Mouse (Mus musculus) hindbrain, embryonic 13.5 days (tissue): ENCODE measurements at regions not wholly inside any gene's neighbourhood (a gene's known extent, or its start where the extent isn't known, plus 50 kb on each side); places are given as distances from the start of the nearest gene placed in this dataset.

Experiments used
- ATAC-seq: fragments of 200-750 bp; cut with Nextera tagmentation; 2 replicates; pipeline ENCODE4 v1.8.0; 2017; ENCODE audit warnings: moderate TSS enrichment; ENCODE audit not compliant: low FRiP score
- H3K27ac ChIP-seq: fragments of 300-500 bp; sonication (generic); 2 replicates; pipeline ENCODE4 v1.5.1; 2015; ENCODE audit warnings: inconsistent platforms, mild to moderate bottlenecking, moderate library complexity
- H3K27me3 ChIP-seq: fragments of 300-500 bp; sonication (generic); 2 replicates; pipeline ENCODE4 v1.6.1; 2015; ENCODE audit warnings: mild to moderate bottlenecking, inconsistent platforms
- H3K36me3 ChIP-seq: fragments of 300-500 bp; sonication (generic); 2 replicates; pipeline ENCODE4 v1.6.1; 2015; ENCODE audit warnings: mild to moderate bottlenecking, inconsistent platforms
- H3K4me1 ChIP-seq: fragments of 300-500 bp; sonication (generic); replicated peaks from 2 replicates; pipeline ENCODE4 v1.6.1; 2015; ENCODE audit warnings: inconsistent platforms
- H3K4me2 ChIP-seq: fragments of 300-500 bp; sonication (generic); 2 replicates; pipeline ENCODE4 v1.6.1; 2015; ENCODE audit warnings: inconsistent platforms, mild to moderate bottlenecking, moderate library complexity
- H3K4me3 ChIP-seq: fragments of 300-500 bp; sonication (generic); 2 replicates; pipeline ENCODE4 v1.5.1; 2015; ENCODE audit warnings: mild to moderate bottlenecking, inconsistent platforms
- H3K9ac ChIP-seq: fragments of 300-500 bp; sonication (generic); 2 replicates; pipeline ENCODE4 v1.6.1; 2015; ENCODE audit warnings: mild to moderate bottlenecking, inconsistent platforms
- H3K9me3 ChIP-seq: fragments of 300-500 bp; sonication (generic); 2 replicates; pipeline ENCODE4 v1.6.1; 2016; ENCODE audit warnings: inconsistent platforms
- WGBS: fragments of 180-500 bp; shearing (Covaris S2); methylation state at CpG from one replicate; pipeline ENCODE4 v1.1.7; 2015; 5-methylcytosine and 5-hydroxymethylcytosine counted together

DNA sequence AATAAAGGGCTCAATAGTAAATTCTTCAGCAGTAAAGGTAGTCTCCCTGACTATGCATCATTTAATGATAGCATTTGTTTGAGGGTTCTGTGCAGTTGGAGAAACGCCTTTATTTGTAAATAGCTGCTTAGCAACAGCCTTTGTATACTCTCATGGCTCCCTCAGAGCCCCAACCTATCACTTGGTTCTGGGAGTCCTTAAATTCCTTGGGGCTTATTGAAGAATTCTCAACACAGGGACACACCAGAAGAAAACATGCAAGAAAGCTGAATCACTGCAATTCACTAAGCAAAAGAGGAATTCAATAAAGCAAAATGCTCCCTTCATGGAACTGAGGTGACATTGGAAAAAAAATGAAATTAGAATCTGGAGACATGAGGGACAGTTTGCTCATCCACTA is 135.8 kb downstream of the Mreg start:
- Histone ChIP-seq H3K27me3 (no peaks in the 10 kb centered on the region), H3K9ac (no peak overlapping the region), H3K4me3 (no peak overlapping the region), H3K9me3 (no peaks in the 10 kb centered on the region), H3K4me2 (no peak overlapping the region), H3K27ac (no peak overlapping the region), H3K36me3 (no peaks in the 10 kb centered on the region), H3K4me1 (no peaks in the 10 kb centered on the region; the same call in 1 of the 2 replicates)
- no peak for ATAC-seq
- 26% methylated on average over 1 of the region's 1 CpGs for WGBS

DNA sequence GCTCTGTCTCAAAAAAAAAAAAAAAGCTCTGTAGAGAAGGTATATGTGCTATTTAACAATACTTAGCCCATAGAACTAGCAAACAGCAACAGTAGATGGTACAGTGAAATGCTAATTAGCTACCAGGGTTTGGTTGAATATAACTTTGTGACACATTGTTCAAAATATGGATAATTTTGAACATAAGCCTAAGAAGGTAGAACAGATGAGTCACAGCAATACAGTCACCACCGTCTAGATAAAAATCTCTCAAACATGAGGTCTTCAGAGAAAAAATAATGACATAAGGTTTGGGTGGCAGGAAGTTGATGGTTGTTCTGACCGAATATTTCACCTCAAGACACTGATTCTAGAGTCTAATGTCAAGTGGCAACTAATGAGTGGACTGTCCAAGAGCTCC is 136.6 kb downstream of the Mreg start:
- 83% methylated on average over 2 of the region's 2 CpGs for WGBS
- H3K4me1 ChIP-seq = no peaks in the 10 kb centered on the region; the same call in 1 of the 2 replicates
- H3K36me3 ChIP-seq = no peaks in the 10 kb centered on the region
- no peaks in the 10 kb centered on the region for H3K9me3 ChIP-seq
- H3K4me3 ChIP-seq = no peak overlapping the region
- no peak overlapping the region for H3K4me2 ChIP-seq
- no peaks in the 10 kb centered on the region for H3K27me3 ChIP-seq
- ATAC-seq = no peak
- H3K27ac ChIP-seq = no peak overlapping the region
- no peak overlapping the region for H3K9ac ChIP-seq

DNA sequence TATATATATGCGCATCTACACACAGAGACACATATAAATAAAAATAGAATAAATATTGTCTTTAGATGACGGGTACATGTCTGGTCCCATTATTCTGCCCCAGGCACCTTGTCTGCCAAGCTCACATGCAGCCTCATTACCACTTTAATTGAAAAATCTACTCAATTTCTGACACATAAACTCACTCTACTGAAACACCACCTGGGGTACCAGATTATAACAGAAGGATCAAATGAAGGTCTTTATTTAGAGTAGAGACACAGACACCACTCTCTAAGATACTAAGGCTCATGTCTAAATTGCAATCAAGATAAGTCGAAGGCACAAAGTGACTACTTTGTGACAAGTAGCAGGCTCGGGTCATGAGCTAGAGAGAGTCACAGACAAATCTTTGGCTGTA is 138.9 kb downstream of the Mreg start:
- H3K9me3 ChIP-seq = no peaks in the 10 kb centered on the region
- ATAC-seq = no peak
- H3K4me1 ChIP-seq = peaks cover 4% of the 10 kb centered on the region; the same call in 1 of the 2 replicates
- H3K9ac ChIP-seq = no peak overlapping the region
- no peak overlapping the region for H3K4me3 ChIP-seq
- H3K4me2 ChIP-seq = no peak overlapping the region
- H3K27ac ChIP-seq = no peak overlapping the region
- H3K36me3 ChIP-seq = no peaks in the 10 kb centered on the region
- 71% methylated on average over 4 of the region's 4 CpGs for WGBS
- H3K27me3 ChIP-seq = no peaks in the 10 kb centered on the region

DNA sequence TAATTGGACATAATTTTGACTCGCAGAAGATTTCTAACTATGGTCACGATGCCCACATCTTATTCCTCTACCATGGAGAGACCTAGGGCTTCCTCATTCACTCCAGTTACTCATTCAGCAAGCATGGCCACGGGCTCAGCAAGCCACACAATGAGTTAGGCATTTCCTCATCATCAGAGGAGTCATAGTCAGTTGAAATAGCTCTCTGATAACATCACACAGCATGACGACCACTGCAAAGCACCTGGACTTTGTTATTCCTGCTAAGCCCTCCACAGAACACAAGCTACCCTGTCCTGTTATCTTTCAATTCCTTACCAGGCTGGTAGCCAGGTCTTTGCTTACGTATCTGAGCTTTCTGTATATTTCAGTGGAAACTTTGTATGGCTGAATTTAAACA is 141.6 kb downstream of the Mreg start:
- no peaks in the 10 kb centered on the region for H3K9me3 ChIP-seq
- H3K4me2 ChIP-seq = no peak overlapping the region
- no peak overlapping the region for H3K9ac ChIP-seq
- WGBS = 85% methylated on average over 5 of the region's 5 CpGs
- ATAC-seq = no peak
- no peaks in the 10 kb centered on the region for H3K36me3 ChIP-seq
- no peak overlapping the region for H3K27ac ChIP-seq
- H3K27me3 ChIP-seq = no peaks in the 10 kb centered on the region
- no peak overlapping the region for H3K4me3 ChIP-seq
- 0 out of 2 replicates have a peak, but pooled peaks cover 4% of the 10 kb centered on the region for H3K4me1 ChIP-seq

DNA sequence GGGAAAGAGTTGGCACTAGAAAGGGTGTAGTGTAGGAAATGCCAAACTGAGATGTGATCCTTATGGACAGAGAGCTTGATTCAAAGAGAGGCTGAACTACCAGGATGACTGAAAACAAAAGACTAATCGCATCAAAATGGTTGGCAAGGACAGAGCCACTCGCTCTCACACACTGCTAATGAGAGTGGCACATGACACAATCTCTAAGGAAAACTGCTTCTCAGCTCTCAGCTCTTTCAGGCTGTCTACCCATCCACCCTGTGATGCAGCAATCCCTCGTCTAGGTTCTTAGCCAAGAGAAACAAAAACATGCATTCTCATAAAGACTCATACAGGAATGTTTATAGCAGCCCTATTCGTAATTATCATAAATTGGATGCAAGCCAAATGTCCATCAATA is 143.1 kb downstream of the Mreg start:
- Histone ChIP-seq H3K4me2 (no peak overlapping the region), H3K36me3 (no peaks in the 10 kb centered on the region), H3K9me3 (no peaks in the 10 kb centered on the region), H3K27ac (no peak overlapping the region), H3K27me3 (no peaks in the 10 kb centered on the region), H3K4me3 (no peak overlapping the region), H3K4me1 (peaks cover 11% of the 10 kb centered on the region; the same call in 1 of the 2 replicates), H3K9ac (no peak overlapping the region)
- 0 out of 2 replicates have a peak, but pooled peaks have one; percentile 17 for ATAC-seq
- 66% methylated on average over 4 of the region's 4 CpGs for WGBS

DNA sequence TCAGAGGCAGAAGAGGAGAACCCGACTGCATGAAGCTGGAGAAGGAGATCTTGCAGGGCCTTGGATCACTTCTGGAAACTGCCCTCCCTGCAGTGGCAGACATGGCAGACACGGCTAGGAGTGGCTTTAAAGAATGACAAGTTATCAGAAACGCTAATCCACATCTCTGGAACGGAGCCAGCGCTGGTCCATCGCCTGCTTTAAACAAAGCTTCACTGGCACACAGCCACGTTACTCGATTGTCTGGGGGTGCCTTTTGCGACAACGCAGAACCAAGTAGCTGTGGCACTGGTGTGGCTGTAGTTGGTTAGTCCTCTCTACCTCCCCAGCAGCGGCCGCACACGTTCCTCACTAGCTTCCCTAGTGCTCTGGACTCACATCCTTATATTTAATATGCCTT is 147.0 kb downstream of the Mreg start:
- Histone ChIP-seq H3K4me3 (no peak overlapping the region), H3K27ac (no peak overlapping the region), H3K27me3 (no peaks in the 10 kb centered on the region), H3K9ac (no peak overlapping the region), H3K4me1 (peaks cover 11% of the 10 kb centered on the region; the same call in 1 of the 2 replicates), H3K36me3 (no peaks in the 10 kb centered on the region), H3K4me2 (0 out of 2 replicates have a peak overlapping the region, but pooled peaks have one; percentile 0), H3K9me3 (no peaks in the 10 kb centered on the region)
- no peak for ATAC-seq
- WGBS = 55% methylated on average over 13 of the region's 13 CpGs

DNA sequence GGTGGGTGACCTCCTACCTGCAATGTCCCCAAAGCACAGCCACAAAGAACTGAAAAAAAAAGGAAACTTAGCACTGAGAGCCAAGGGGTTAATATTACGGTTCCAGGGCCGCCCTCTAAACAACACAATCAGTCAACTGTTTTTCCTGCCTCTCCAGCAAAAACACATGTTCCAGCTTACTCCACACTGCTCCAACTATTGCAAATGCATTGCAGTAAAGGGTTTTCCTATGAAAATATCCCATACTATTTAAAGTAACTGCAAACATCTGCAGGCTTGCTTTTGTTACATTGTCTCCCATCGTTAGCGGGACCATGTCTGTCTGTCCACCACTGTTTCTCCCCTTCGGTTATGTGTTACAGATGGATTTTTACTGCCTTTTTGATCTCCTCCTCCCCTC is 151.7 kb downstream of the Mreg start:
- no peak for ATAC-seq
- H3K27ac ChIP-seq = no peak overlapping the region
- no peak overlapping the region for H3K4me2 ChIP-seq
- 68% methylated on average over 5 of the region's 5 CpGs for WGBS
- H3K4me3 ChIP-seq = no peak overlapping the region
- no peaks in the 10 kb centered on the region for H3K27me3 ChIP-seq
- no peaks in the 10 kb centered on the region for H3K36me3 ChIP-seq
- peaks cover 6% of the 10 kb centered on the region; the same call in 1 of the 2 replicates for H3K4me1 ChIP-seq
- no peaks in the 10 kb centered on the region for H3K9me3 ChIP-seq
- H3K9ac ChIP-seq = no peak overlapping the region

DNA sequence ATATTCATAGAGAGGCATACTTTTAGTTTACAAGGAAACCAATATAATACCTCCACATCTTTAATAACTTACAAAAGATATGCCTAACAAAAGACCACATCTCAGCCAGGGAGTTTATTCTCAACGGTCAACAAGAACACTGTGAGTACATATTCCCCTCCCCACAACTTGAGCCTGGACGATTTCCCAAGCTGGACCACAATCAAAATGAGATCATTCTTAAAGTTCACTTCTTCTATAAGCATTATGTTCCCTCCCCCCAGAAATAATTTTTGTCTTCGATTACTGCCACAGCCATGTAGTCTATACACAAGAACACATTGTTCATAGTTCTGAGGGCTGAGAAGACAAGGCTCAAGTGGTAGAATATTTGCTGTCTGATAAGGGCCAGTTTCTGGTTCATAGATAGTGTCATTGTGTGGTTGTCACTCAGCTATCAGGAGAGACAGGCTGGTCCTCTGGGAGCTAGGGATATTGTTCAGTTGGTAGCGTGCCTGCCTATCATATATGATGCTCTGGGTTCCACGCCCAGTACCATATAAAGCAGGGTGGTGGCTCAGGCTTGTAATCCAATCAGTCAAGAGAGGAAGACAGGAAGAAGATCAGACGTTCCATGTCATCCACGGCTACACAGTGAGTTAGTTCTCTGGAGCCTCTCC is 153.9 kb downstream of the Mreg start:
- Histone ChIP-seq H3K27ac (no peak overlapping the region), H3K4me1 (no peaks in the 10 kb centered on the region), H3K9ac (no peak overlapping the region), H3K27me3 (no peaks in the 10 kb centered on the region), H3K36me3 (no peaks in the 10 kb centered on the region), H3K9me3 (no peaks in the 10 kb centered on the region), H3K4me2 (no peak overlapping the region), H3K4me3 (no peak overlapping the region)
- ATAC-seq = no peak
- 80% methylated on average over 7 of the region's 7 CpGs for WGBS

DNA sequence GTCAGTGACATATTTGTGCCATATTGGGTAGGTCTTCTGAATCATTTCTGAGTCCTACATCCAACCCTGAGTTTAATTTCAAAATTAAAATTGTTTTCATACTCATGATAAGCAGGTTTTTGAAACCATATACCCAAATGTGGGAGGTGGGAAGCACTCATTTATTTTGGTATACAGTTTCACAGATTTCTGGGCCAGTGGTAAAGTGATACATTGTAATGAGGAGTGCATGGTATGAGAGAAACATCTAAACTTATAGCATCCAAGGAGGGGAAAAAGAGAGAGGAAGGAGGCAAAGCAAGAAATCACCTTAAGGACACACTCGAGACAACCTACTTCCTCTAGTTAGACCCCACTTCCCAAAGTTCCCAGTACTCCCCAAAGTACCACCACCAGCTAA is 157.6 kb downstream of the Mreg start:
- no peaks in the 10 kb centered on the region for H3K36me3 ChIP-seq
- no peak overlapping the region for H3K27ac ChIP-seq
- ATAC-seq = no peak
- no peaks in the 10 kb centered on the region for H3K9me3 ChIP-seq
- WGBS = 84% methylated on average over 1 of the region's 1 CpGs
- H3K9ac ChIP-seq = no peak overlapping the region
- no peak overlapping the region for H3K4me2 ChIP-seq
- H3K4me1 ChIP-seq = no peaks in the 10 kb centered on the region; the same call in 1 of the 2 replicates
- no peak overlapping the region for H3K4me3 ChIP-seq
- H3K27me3 ChIP-seq = no peaks in the 10 kb centered on the region

DNA sequence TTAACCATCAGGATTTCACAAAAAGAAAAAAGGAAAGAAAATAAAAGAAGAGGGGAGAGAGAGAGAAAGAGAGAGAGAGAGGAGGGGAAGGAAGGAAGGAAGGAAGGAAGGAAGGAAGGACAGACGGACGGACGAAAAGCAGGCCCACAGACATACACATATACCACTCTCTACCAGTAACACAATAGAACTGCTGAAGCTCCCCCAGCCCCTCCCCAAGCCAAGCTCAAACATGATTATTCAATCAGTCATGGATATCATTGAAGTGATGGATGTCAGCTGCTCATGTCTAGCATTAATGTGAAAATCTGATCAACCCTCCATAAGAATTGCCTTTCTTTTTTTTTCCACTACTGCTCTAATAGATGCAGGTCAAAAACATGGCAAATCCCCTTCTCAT is 161.2 kb downstream of the Mreg start:
- Histone ChIP-seq H3K9ac (no peak overlapping the region), H3K27me3 (no peaks in the 10 kb centered on the region), H3K4me3 (no peak overlapping the region), H3K36me3 (no peaks in the 10 kb centered on the region), H3K4me2 (no peak overlapping the region), H3K9me3 (no peaks in the 10 kb centered on the region), H3K4me1 (no peaks in the 10 kb centered on the region; the same call in 1 of the 2 replicates), H3K27ac (no peak overlapping the region)
- 65% methylated on average over 3 of the region's 3 CpGs for WGBS
- ATAC-seq = no peak

DNA sequence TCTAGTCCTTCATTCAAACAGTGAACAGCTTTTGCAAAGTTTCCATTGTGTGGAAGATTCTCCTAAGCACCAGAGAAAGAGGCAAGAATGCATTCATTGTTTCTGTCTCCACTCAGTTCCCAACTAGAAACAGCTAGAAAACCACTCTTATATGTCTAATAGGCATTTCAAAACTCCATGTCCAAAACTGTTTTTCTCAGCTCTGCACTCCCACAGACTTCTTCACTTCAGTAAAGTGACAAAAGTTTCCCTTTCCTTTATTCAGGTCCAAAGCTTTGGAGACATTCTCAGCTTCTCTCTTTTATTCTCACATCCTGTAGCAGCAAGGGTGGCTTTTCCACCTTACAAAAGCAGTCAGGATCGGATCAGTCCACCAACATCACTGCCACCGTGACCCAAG is 166.0 kb downstream of the Mreg start:
- no peak for ATAC-seq
- no peaks in the 10 kb centered on the region for H3K27me3 ChIP-seq
- no peak overlapping the region for H3K27ac ChIP-seq
- no peak overlapping the region for H3K4me2 ChIP-seq
- H3K4me1 ChIP-seq = no peaks in the 10 kb centered on the region; the same call in 1 of the 2 replicates
- 72% methylated on average over 2 of the region's 2 CpGs for WGBS
- H3K4me3 ChIP-seq = no peak overlapping the region
- H3K9ac ChIP-seq = no peak overlapping the region
- no peaks in the 10 kb centered on the region for H3K36me3 ChIP-seq
- H3K9me3 ChIP-seq = no peaks in the 10 kb centered on the region

DNA sequence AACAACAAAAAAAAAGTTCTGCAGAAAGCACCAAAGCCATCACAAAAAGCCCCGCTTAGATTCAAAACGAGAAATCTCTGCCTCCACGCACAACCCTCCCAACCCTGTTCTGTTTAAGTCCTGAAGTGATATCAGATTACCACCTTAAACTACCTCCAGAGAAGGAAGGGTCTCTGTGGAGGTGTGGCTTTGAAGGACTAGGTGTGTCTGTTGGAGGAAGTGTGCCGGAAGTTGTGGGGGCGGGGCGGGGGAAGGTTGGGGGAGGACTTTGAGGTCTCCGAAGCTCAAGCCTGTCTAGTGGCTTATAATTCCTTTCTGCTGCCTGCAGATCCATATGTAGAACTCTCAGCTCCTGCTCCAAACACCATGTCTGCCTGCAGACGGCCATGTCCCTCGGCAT is 173.6 kb downstream of the Mreg start:
- no peak overlapping the region for H3K4me3 ChIP-seq

DNA sequence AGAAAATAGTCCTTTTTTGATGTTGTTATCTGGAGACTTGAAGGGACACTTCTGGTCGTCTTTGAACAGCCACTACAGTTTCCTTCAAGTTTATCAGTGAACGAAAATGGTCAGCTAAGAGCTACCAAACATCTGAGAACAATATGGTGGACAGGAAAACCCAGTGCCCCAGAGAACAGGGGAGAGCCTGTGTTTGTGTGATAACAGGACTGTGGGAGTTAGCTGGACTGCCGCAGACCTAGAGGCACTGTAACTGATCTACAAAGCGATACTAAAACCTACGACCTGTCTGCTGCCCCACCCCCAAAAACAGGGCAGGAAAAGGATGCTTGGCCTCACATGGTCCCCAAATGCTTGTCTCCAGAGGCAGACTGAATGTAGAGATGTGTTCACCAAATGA is 175.5 kb downstream of the Mreg start:
- ATAC-seq = no peak
- WGBS = 72% methylated on average over 5 of the region's 5 CpGs
- no peaks in the 10 kb centered on the region for H3K27me3 ChIP-seq

More for the DNA sequence above, 173.6 kb downstream of the Mreg start:
- H3K27ac ChIP-seq = no peak overlapping the region
- 77% methylated on average over 9 of the region's 9 CpGs for WGBS
- H3K36me3 ChIP-seq = no peaks in the 10 kb centered on the region
- H3K9ac ChIP-seq = no peak overlapping the region
- H3K4me1 ChIP-seq = no peaks in the 10 kb centered on the region
- no peak overlapping the region for H3K4me2 ChIP-seq
- ATAC-seq = no peak
- H3K9me3 ChIP-seq = no peaks in the 10 kb centered on the region
- H3K27me3 ChIP-seq = no peaks in the 10 kb centered on the region

More for the DNA sequence above, 175.5 kb downstream of the Mreg start:
- no peak overlapping the region for H3K4me3 ChIP-seq
- no peak overlapping the region for H3K4me2 ChIP-seq
- no peak overlapping the region for H3K9ac ChIP-seq
- no peak overlapping the region for H3K27ac ChIP-seq
- no peaks in the 10 kb centered on the region for H3K4me1 ChIP-seq
- H3K36me3 ChIP-seq = no peaks in the 10 kb centered on the region
- no peaks in the 10 kb centered on the region for H3K9me3 ChIP-seq
